12 mouse cellular contexts compared by ENCODE assay signal in genomic region chr15:89063001-89063400, GRCm38 (mm10). TPM values are rescaled to one million over a fixed set of nuclear protein-coding genes. Genes with fewer than 3 reads are reported as not detected.
"Had no signal": no experiment of that assay in that cellular context is flagged by ENCODE, and none has a peak within 500 bp of the region (broad histone marks: within the 10 kb centered on the region; RNA-seq: fewer than 3 reads in every experiment).

No protein-coding gene starts in this region.

- H3K36me3 ChIP-seq: limb, embryonic 15.5 days; liver, embryonic 12.5 days; midbrain, embryonic 12.5 days had no signal

- DNase-seq: kidney, adult 9 months; kidney, postnatal 4 days; lung, embryonic 14.5 days; lung, postnatal 10 days; spleen, adult 18-20 months had no signal

- H3K9ac ChIP-seq: limb, embryonic 15.5 days; liver, embryonic 12.5 days; lung, embryonic 14.5 days; midbrain, embryonic 12.5 days; neural tube, embryonic 13.5 days had no signal

- H3K4me3 ChIP-seq: limb, embryonic 15.5 days; liver, embryonic 12.5 days; midbrain, embryonic 12.5 days; neural tube, embryonic 13.5 days had no signal

- H3K27ac ChIP-seq: kidney, postnatal 0 days; limb, embryonic 15.5 days; liver, embryonic 12.5 days; midbrain, embryonic 12.5 days; neural tube, embryonic 13.5 days had no signal

RNA-seq across cellular contexts. Expression of gene Panx2, which starts 3.5 kb away (rescaled TPM):
- total RNA-seq: megakaryocyte, adult 5-6 weeks had no signal
- polyA plus RNA-seq: liver, embryonic 12.5 days; liver, embryonic 16.5 days had no signal
